Mouse (Mus musculus) left cerebral cortex, adult 2 months (tissue): ENCODE measurements around the gene Dync2h1. TPM values are rescaled to one million over a fixed set of nuclear protein-coding genes. Genes with fewer than 3 reads are reported as not detected.

Experiments
- DNase-seq, 2 experiments: peaks; one replicate each; pipeline ENCODE4 v3.0.0; 2021 to 2022; ENCODE audit warnings: low spot score in 2 of 2, mixed read lengths in 1 of 2; ENCODE audit errors: extremely low spot score in 1 of 2
- H3K27ac ChIP-seq: fragments of 200-600 bp; 2 replicates; pipeline ENCODE4 v1.8.1; 2022
- H3K4me3 ChIP-seq: fragments of 200-600 bp; 2 replicates; pipeline ENCODE4 v1.8.1; 2022
- CTCF ChIP-seq: fragments of 200-600 bp; IDR thresholded peaks from 2 replicates; pipeline ENCODE4 v1.8.1; 2022; ENCODE audit warnings: antibody characterized with exemption, mild to moderate bottlenecking, moderate library complexity
- intact Hi-C: fragments of 180-260 bp; cut with DNase I; formaldehyde crosslinking; loops from one replicate; pipeline ENCODE4 v1.15.1; 2025
- total RNA-seq, 2 experiments: library from RNA; stranded (reverse); gene quantifications; 2 replicates each; pipeline ENCODE4 v1.2.3; 2021

Dync2h1 gene
- total RNA-seq, 2 experiments from 2014 or later: 33.1 to 34.5 TPM

DNA sequence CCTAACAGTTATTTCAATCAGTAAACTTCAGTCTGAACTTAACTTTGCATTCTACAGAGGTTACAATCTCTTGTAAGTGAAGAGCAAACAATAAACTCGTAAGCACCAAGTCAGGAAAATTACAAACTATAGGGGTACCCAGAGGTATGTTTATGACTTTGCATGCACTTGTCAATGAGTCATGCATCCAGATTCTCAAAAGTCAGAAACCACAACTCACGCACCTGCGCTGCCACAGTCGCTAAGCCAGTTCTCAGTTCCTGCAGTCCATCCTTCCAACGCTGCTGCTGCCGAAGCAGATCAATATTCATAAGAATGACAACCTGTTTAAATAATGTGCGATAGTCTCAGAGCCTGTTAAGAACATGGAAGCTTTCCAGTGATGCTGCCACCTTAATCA lies 25.6 kb downstream of the Dync2h1 start:
- H3K4me3 ChIP-seq: no peak overlapping the region
- intact Hi-C loops: no loop called here
- no peak overlapping the region for H3K27ac ChIP-seq
- no peak for DNase-seq
- no peak for TF ChIP-seq CTCF

- no peak for TF ChIP-seq CTCF
- no peak for DNase-seq
- H3K27ac ChIP-seq: no peak overlapping the region
- H3K4me3 ChIP-seq: no peak overlapping the region
- intact Hi-C loops: no loop called here
These were observed 29.9 kb downstream of the Dync2h1 start for GRCm38 (mm10) chr9:7154391-7154790.

DNA sequence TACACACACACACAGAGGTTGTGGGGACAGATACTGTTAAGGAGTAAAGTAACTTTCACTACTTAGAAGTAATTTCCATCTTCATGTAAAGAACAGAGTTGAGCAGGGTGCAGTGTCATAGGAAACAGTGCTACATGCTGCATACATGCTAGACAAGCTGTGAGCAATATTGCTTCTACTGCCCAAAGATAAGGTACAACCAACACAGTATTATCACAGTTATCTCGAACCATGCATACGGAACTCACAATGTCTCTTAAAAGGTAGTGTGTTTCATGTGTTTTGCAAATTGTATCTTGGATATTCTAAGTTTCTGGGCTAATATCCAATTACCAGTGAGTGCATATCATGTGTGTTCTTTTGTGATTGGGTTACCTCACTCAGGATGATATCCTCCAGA lies 61.4 kb downstream of the Dync2h1 start:
- Histone ChIP-seq H3K4me3 (no peak overlapping the region), H3K27ac (no peak overlapping the region)
- no peak for DNase-seq
- intact Hi-C loops: no loop called here
- no peak for TF ChIP-seq CTCF

- intact Hi-C loops: no loop called here
- no peak for TF ChIP-seq CTCF
- Histone ChIP-seq H3K27ac (no peak overlapping the region), H3K4me3 (no peak overlapping the region)
- DNase-seq: no peak
These were observed 74.1 kb downstream of the Dync2h1 start for GRCm38 (mm10) chr9:7110166-7110565.

DNA sequence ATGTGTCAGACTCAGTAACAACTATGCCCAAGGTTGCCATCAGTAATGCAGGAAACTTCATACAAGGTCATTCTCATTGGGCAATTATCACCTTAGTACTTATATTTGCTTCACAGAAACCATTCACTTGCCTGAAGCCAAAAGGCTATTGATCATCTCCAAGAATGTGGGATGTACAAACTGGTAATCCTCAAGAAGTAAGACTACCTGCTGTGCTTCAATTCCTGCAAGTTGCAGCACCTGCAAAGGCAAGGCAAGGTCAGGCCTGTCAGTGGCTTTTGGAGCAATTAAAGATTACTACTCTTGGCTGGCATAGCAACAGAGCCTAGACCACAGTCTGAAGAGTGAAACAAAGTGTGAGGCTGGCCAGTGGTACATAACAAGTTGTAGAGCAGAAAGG lies 82.9 kb downstream of the Dync2h1 start:
- no peak for DNase-seq
- Histone ChIP-seq H3K4me3 (no peak overlapping the region), H3K27ac (no peak overlapping the region)
- intact Hi-C loops: no loop called here
- no peak for TF ChIP-seq CTCF

- intact Hi-C loops: no loop called here
- Histone ChIP-seq H3K4me3 (no peak overlapping the region), H3K27ac (no peak overlapping the region)
- TF ChIP-seq CTCF: no peak
- no peak for DNase-seq
These were observed 109.6 kb downstream of the Dync2h1 start for GRCm38 (mm10) chr9:7074625-7075024.

DNA sequence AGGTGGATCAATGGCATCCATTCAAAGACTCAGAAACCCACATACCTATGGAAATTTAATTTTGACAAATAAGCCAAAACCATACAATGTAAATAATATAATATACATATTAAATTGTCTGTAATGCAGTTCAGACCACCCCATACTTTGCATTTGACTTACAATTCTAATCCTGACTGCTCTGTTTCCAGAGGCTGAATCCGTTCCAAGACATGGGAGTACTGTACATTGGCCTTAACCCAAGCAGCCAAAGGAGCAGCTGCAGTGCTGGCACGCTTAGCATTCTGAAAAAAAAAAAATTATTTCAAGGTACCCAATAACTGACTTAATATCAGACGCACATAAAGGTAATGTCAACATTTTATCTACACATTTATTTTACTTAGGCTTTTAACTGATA lies 113.4 kb downstream of the Dync2h1 start:
- no peak for TF ChIP-seq CTCF
- H3K4me3 ChIP-seq: no peak overlapping the region
- DNase-seq: no peak
- intact Hi-C loops: no loop called here
- H3K27ac ChIP-seq: no peak overlapping the region

DNA sequence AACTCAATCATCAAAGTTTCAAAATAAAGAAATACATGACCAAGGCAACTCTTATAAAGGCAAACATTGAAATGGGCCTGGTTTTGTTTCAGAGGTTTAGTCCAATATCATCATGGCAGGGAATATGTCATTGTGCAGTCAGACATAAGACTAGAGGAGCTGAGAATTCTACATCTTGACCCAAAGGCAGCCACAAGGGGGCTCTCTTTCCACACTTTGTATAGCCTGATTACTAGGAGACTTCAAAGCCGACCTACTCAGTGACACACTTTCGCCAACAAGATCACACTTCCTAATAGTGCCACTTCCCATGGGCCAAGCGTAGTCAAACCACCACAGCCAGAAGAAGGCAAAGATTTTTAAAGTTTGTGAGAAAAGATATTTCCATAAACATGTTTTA lies 133.7 kb downstream of the Dync2h1 start:
- intact Hi-C loops: no loop called here
- DNase-seq: no peak
- H3K27ac ChIP-seq: no peak overlapping the region
- H3K4me3 ChIP-seq: no peak overlapping the region
- peak; percentile 38 for TF ChIP-seq CTCF

GRCm38 (mm10) chr9:7042635-7043273 lies 141.5 kb downstream of the Dync2h1 start:
- Histone ChIP-seq H3K27ac (no peak overlapping the region), H3K4me3 (no peak overlapping the region)
- no peak for DNase-seq
- intact Hi-C loops: no loop called here
- no peak for TF ChIP-seq CTCF

DNA sequence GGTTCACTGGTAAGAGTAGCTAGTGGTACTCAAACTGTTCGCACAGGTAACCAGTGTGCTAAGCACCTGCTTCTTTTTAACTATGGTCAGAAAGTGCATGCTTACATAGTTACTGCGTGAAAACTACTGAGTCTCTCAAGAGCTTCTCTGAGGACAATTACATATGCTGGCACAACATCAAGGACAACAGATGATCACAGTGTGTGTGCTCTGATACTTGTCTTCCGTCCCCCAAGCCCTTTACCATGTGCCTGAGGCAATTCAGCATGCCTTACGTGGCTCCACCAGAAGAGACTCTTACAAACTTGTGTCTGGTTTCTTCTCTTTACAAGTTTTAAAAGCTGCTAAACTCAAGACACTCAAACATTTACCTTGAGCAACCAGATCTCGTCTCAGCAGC lies 143.0 kb downstream of the Dync2h1 start:
- DNase-seq: no peak
- H3K27ac ChIP-seq: no peak overlapping the region
- no peak for TF ChIP-seq CTCF
- H3K4me3 ChIP-seq: no peak overlapping the region
- intact Hi-C loops: no loop called here

DNA sequence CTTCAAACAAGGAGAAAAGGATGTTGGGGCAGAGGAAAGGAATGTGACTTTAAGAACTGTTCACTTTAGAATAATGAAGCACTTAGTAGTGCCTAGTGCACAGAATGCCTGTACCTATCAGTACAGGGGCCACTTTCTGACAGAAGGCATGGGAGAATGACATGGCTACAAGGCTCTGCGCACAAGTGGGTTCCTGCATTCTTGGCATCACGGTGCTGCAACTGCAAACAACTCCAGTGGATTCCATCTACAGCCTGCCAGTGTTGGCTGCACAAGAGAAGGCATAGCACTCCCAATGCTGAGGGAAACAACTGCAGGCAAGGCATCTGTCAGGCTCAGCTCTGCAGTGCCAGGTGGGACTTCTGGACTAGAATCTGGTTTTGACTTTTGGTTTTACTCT lies 151.7 kb downstream of the Dync2h1 start:
- no peak for TF ChIP-seq CTCF
- no peak overlapping the region for H3K4me3 ChIP-seq
- no peak for DNase-seq
- H3K27ac ChIP-seq: no peak overlapping the region
- intact Hi-C loops: no loop called here

DNA sequence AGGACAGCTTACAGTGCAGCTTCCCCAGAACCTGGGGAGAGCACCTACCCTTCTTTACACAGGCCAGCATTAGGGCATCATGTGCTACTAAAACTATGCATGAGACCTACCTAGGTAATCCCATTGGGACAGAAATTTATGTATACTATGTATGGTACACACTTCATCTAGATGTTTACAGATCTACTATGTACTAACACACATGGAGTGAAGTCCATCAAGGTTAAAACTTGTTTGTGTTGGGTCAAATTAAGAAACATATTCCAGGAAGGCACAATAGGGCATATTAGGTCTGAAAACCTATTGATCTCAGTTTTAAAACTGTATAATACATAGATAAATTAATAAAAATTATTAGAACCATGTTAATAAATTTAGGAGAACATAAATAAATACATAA lies 168.6 kb downstream of the Dync2h1 start:
- intact Hi-C loops: no loop called here
- no peak for DNase-seq
- TF ChIP-seq CTCF: no peak
- Histone ChIP-seq H3K27ac (no peak overlapping the region), H3K4me3 (no peak overlapping the region)

GRCm38 (mm10) chr9:7014733-7015132 lies 169.5 kb downstream of the Dync2h1 start:
- no peak overlapping the region for H3K27ac ChIP-seq
- no peak overlapping the region for H3K4me3 ChIP-seq
- intact Hi-C loops: no loop called here
- no peak for DNase-seq
- TF ChIP-seq CTCF: no peak

GRCm38 (mm10) chr9:7009785-7010184 lies 174.5 kb downstream of the Dync2h1 start:
- intact Hi-C loops: no loop called here
- H3K27ac ChIP-seq: no peak overlapping the region

More at GRCm38 (mm10) chr9:7009785-7010184, 174.5 kb downstream of the Dync2h1 start:
- no peak for DNase-seq
- no peak overlapping the region for H3K4me3 ChIP-seq
- no peak for TF ChIP-seq CTCF
